Mouse (Mus musculus) spleen, adult 2 months (tissue): Measurements from ENCODE around the gene Sgca.

Experiments used
- CTCF ChIP-seq: fragments of 200-500 bp; IDR thresholded peaks from 2 replicates; pipeline ENCODE4 v1.5.1; 2011; ENCODE audit warnings: mild to moderate bottlenecking, inconsistent platforms; ENCODE audit not compliant: insufficient read depth, insufficient read length, insufficient replicate concordance; ENCODE audit errors: extremely low read depth
- POLR2A ChIP-seq: fragments of 200-500 bp; IDR thresholded peaks from 2 replicates; pipeline ENCODE4 v1.6.1; 2011; ENCODE audit warnings: low read depth, low read length, inconsistent platforms

DNA sequence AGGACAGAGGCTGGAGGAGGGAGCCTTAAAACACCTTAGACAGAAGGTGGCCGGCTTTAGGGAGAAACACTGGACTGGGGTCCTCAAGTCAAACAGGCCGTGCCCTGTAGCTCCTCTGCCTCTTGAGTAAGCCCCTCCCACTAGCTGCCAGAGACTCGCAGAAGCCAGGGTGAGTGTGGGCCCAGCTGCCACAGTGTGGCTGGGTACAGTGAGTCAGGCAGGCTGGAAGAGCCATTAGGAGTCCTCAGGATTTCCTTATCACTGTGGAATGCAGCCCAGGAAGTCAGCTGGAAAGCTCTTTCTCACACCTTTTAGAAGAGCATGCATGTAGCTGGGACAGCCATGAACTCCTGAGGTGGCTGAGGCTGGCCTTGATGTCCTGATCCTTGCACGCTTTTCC, 59.6 kb downstream of the Sgca start:
- no peak for TF ChIP-seq CTCF
- TF ChIP-seq POLR2A, result no peak
